Mouse (Mus musculus) hindbrain, postnatal 0 days (tissue): ENCODE data around the gene Clybl. TPM values are rescaled to one million over a fixed set of nuclear protein-coding genes. Genes with fewer than 3 reads are reported as not detected.

Source experiments
- ATAC-seq: fragments of 200-750 bp; cut with Nextera tagmentation; 2 replicates; pipeline ENCODE4 v1.8.0; 2017; ENCODE audit warnings: mild to moderate bottlenecking, moderate TSS enrichment, moderate library complexity
- DNase-seq: peaks from one replicate; pipeline ENCODE4 v3.0.0-alpha.2; 2015; ENCODE audit warnings: low spot score
- H3K27ac ChIP-seq: fragments of 300-500 bp; sonication (generic); 2 replicates; pipeline ENCODE4 v1.5.1; 2014; ENCODE audit warnings: mild to moderate bottlenecking
- H3K27me3 ChIP-seq: fragments of 300-500 bp; sonication (generic); 2 replicates; pipeline ENCODE4 v1.6.1; 2014; ENCODE audit warnings: low read length, mixed read lengths; ENCODE audit not compliant: insufficient read depth
- H3K36me3 ChIP-seq: fragments of 300-500 bp; sonication (generic); 2 replicates; pipeline ENCODE4 v1.6.1; 2014; ENCODE audit warnings: low read length, mixed read lengths; ENCODE audit not compliant: insufficient read depth
- H3K4me1 ChIP-seq: fragments of 300-500 bp; sonication (generic); 2 replicates; pipeline ENCODE4 v1.6.1; 2014; ENCODE audit warnings: antibody characterized with exemption, low read length, mixed read lengths; ENCODE audit not compliant: insufficient read depth
- H3K4me2 ChIP-seq: fragments of 300-500 bp; sonication (generic); 2 replicates; pipeline ENCODE4 v1.6.1; 2014; ENCODE audit warnings: low read depth, mild to moderate bottlenecking, low read length, moderate library complexity, mixed read lengths
- H3K4me3 ChIP-seq: fragments of 300-500 bp; sonication (generic); 2 replicates; pipeline ENCODE4 v1.5.1; 2014; ENCODE audit warnings: low read length
- H3K9ac ChIP-seq: fragments of 300-500 bp; sonication (generic); replicated peaks from 2 replicates; pipeline ENCODE4 v1.6.1; 2014; ENCODE audit warnings: mild to moderate bottlenecking, low read length, moderate library complexity, mixed read lengths
- H3K9me3 ChIP-seq: fragments of 300-500 bp; sonication (generic); 2 replicates; pipeline ENCODE4 v1.6.1; 2016; ENCODE audit warnings: low read length, mixed read lengths
- CTCF ChIP-seq: IDR thresholded peaks from 2 replicates; pipeline ENCODE4 v1.5.1; 2016; ENCODE audit warnings: antibody characterized with exemption, control low read depth, low read depth
- WGBS: fragments of 180-500 bp; shearing (Covaris S2); extraction: QIAGEN DNeasy Blood & Tissue Kit; methylation state at CpG from one replicate; pipeline ENCODE4 v1.1.7; 2014; 5-methylcytosine and 5-hydroxymethylcytosine counted together
- polyA plus RNA-seq: library from polyadenylated mRNA; unstranded; fragments of >200 nt; fragmentation: Nextera tagmentation; extraction: Ambion mirVana; gene quantifications from 2 replicates; pipeline ENCODE4 v1.2.1, GENCODE M21; 2015
- total RNA-seq: library from RNA; depleted of rRNA; stranded (reverse); fragments of >200 nt; gene quantifications from 2 replicates; pipeline ENCODE4 v1.2.3, GENCODE M21; 2014; rRNA removed

The Clybl gene
- total RNA-seq = 13.3 and 17.4 TPM in 2 replicates
- polyA plus RNA-seq = 26.7 and 29.9 TPM in 2 replicates

DNA sequence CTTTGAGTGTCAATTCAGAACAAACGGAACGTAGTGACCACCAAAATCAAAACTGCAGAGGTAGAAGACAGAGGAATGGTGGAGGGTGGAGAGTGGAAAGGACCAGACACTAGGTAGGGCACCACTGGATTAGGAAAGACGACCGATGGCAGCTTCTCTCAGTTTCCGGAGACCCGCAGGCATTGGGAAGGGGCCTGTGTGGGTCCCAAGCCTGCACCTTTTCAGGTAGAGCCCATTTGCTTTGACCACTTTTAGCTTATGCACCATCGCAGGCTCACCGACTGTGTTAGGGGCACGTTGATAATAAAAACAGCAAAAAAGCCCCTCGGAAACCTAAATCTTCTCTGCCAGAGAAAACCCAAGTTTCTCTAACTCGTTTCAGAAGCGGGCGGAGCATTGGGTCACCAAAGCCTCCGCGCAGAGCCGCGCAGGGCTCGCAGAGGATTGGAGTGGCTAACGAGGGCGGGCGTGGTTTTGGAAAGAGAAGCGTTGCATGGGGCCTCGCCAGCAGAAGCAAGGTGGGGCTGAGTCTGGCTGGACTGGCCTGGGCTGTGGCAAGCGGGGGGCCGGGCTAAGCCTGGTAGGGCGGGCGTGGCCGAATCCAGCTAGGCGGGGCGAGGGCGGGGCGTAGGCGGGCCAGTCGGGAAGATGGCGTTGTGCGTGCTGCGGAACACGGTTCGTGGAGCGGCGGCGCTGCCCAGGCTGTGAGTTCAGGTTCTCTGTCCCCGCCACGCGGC, at the start of gene Clybl:
Gene Clybl (plus strand): TSS at position 627 of the 737 bp plus-strand sequence.
- H3K27ac ChIP-seq = peak within 1 kb of the TSS; percentile 52; the same call in 1 of the 2 replicates
- DNase-seq = peak; percentile 88
- H3K36me3 ChIP-seq = no peaks in the 10 kb centered on the region
- peak within 1 kb of the TSS; percentile 59 for H3K9ac ChIP-seq
- WGBS = 3% methylated on average over 41 of the region's 45 CpGs
- no peaks in the 10 kb centered on the region for H3K9me3 ChIP-seq
- TF ChIP-seq CTCF = no peak
- no peaks in the 10 kb centered on the region for H3K27me3 ChIP-seq
- no peaks in the 10 kb centered on the region for H3K4me1 ChIP-seq
- H3K4me2 ChIP-seq = peak within 1 kb of the TSS; percentile 63
- ATAC-seq = peak; percentile 97
- peak within 1 kb of the TSS; percentile 58 for H3K4me3 ChIP-seq

DNA sequence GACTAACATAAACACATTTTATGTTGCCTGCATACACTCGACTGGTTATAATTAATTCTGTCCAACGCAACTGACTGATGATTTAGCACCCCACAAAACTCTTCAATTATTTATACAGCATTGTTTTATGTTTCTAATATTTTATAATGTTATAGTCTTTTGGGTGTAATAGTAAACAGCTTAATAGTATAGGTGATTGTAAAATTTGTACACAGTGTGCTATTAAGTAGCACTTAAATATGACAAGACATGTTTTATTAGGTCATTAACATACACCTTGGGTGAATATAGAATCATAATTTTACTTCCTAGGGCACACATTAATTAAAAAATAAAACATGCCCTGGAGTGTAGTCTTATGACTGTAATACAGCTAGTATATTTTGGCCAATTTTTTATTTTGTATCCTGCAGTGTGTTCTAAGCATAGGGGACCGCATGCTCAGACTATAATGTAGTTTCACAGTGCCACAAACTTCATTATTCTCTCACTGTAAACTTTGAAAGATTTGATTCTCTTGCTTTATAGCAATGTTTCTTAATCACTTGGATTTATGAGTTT, 45.1 kb upstream of the Clybl start:
- H3K9ac ChIP-seq = no peak overlapping the region
- DNase-seq (no peak), ATAC-seq (no peak)
- no peaks in the 10 kb centered on the region for H3K9me3 ChIP-seq
- no peaks in the 10 kb centered on the region for H3K27me3 ChIP-seq
- H3K4me3 ChIP-seq = no peak overlapping the region
- TF ChIP-seq CTCF = no peak
- peaks cover 16% of the 10 kb centered on the region; the same call in 1 of the 2 replicates for H3K36me3 ChIP-seq
- H3K4me1 ChIP-seq = no peaks in the 10 kb centered on the region
- no peak overlapping the region for H3K4me2 ChIP-seq
- WGBS = 88% methylated on average over 3 of the region's 3 CpGs
- no peak overlapping the region for H3K27ac ChIP-seq

DNA sequence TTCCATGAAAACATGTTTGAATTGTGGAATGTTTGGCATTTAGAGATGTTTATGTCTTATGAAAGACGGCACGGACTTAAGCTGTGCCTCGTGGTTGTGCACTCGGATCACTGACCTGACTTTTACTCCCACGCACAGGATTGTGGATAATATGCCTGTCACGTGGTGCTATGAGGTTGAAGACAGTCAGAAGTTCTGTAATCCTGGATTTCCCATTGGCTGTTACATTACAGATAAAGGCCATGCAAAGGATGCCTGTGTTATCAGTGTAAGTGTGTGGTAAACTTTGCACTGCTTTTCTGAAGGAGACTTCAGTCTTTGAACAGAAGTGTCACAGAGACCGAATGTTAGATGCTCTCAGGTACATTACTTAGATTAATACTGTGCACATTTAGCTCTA, 44.3 kb upstream of the Clybl start:
- no peak overlapping the region for H3K4me3 ChIP-seq
- H3K9me3 ChIP-seq = no peaks in the 10 kb centered on the region
- 90% methylated on average over 7 of the region's 7 CpGs for WGBS
- no peak overlapping the region for H3K27ac ChIP-seq
- DNase-seq = no peak
- no peaks in the 10 kb centered on the region for H3K27me3 ChIP-seq
- no peak overlapping the region for H3K4me2 ChIP-seq
- no peak for TF ChIP-seq CTCF
- H3K36me3 ChIP-seq = peaks cover 16% of the 10 kb centered on the region; the same call in 1 of the 2 replicates
- H3K9ac ChIP-seq = no peak overlapping the region
- no peak for ATAC-seq
- H3K4me1 ChIP-seq = no peaks in the 10 kb centered on the region

DNA sequence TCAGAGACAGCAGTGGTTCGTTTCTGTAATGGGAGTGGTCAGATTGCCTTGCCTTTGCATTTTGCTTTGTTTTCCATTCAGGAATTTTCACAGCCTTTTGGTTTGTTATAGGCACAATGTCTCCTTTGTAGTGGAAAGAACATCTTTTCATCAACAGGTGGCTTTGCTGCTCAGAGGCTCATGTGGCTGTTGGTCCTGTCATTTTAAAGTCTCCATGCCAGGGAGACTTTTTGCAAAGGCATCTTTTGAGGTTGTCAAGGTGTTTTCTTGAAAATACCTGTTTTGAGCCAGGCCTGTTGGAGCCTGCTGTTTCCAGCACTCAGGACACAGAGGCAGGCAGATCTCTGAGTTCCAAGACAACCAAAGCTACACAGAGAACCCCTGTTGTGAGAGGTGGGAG, 41.4 kb upstream of the Clybl start:
- 48% methylated on average over 1 of the region's 1 CpGs for WGBS
- Histone ChIP-seq H3K9ac (no peak overlapping the region), H3K9me3 (no peaks in the 10 kb centered on the region), H3K36me3 (peaks cover 16% of the 10 kb centered on the region; the same call in 1 of the 2 replicates), H3K27ac (no peak overlapping the region), H3K4me2 (no peak overlapping the region), H3K27me3 (no peaks in the 10 kb centered on the region), H3K4me3 (no peak overlapping the region), H3K4me1 (no peaks in the 10 kb centered on the region)
- no peak for DNase-seq
- no peak for TF ChIP-seq CTCF
- no peak for ATAC-seq

DNA sequence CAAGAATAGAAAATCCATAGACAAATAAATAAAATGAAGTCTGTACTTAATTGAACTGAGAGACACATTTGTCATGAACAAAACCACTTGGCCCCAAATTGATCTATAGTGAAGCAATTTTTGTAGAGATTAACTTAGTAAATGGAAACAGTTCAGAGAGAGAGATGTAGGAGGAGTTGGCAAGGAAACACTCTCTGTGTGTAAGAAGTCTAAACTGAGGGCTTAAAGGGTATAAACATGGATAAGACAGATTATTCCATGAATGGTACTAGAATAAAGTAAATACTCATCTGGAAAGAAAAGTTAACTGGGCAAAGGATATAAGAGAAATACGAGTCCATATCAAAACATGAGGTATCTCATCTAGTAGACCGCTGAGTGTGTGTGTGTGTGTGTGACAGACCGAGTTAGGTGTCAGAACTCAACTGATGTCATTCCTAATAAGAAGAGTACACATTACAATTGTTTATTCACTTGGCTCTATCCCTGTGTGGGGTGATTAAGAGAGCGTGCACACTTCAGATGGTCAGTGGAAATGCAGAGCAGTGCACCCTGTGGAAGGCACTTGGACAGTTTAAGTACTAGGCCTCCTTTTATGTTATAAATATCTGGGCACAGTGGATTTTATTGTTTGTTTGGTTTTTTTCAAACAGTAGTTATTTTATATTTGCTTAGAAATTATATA, 37.8 kb upstream of the Clybl start:
- DNase-seq (no peak), ATAC-seq (no peak)
- Histone ChIP-seq H3K4me3 (no peak overlapping the region), H3K4me2 (no peak overlapping the region), H3K27me3 (no peaks in the 10 kb centered on the region), H3K27ac (no peak overlapping the region), H3K9ac (no peak overlapping the region), H3K9me3 (no peaks in the 10 kb centered on the region), H3K36me3 (peaks cover 32% of the 10 kb centered on the region; the same call in 1 of the 2 replicates), H3K4me1 (no peaks in the 10 kb centered on the region)
- TF ChIP-seq CTCF = no peak
- 89% methylated on average over 4 of the region's 4 CpGs for WGBS

DNA sequence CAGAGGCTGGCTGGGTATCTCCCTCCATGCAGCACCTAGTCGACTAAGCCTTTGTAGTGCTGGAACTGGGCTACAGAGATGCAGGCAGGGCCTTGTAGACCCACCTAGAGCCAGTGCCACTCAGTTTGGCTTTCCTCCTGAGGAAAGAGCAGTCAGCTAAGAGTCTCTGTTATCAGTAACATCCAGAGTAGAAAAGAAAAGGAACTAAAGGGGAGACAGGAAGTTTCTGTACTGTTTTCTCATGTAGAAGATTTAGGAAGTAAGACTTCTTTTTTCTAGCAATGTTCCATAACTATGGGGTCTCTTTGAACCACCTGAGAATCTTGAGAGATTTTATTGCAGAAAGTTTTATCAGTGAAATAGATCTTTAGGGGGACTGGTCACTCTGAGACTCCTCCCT, 36.1 kb upstream of the Clybl start:
- 78% methylated on average over 1 of the region's 1 CpGs for WGBS
- Histone ChIP-seq H3K36me3 (peaks cover 28% of the 10 kb centered on the region; the same call in 1 of the 2 replicates), H3K9ac (no peak overlapping the region), H3K27ac (no peak overlapping the region), H3K4me3 (no peak overlapping the region), H3K4me1 (no peaks in the 10 kb centered on the region), H3K9me3 (no peaks in the 10 kb centered on the region), H3K4me2 (no peak overlapping the region), H3K27me3 (no peaks in the 10 kb centered on the region)
- TF ChIP-seq CTCF = no peak
- DNase-seq = no peak
- ATAC-seq = no peak
